Mouse (Mus musculus) midbrain, embryonic 14.5 days (tissue): ENCODE data around the gene Abhd2. TPM values are rescaled to one million over a fixed set of nuclear protein-coding genes. Genes with fewer than 3 reads are reported as not detected.
A peak's percentile ranks its signal among the peaks of the same experiment; 100 is the strongest.

ENCODE experiments used
- ATAC-seq: fragments of 200-750 bp; cut with Nextera tagmentation; 2 replicates; pipeline ENCODE4 v1.8.0; 2017; ENCODE audit warnings: moderate number of reproducible peaks, moderate library complexity; ENCODE audit not compliant: low FRiP score, low TSS enrichment
- DNase-seq: peaks from one replicate; pipeline ENCODE4 v3.0.0-alpha.2; 2015
- H3K27ac ChIP-seq: fragments of 300-500 bp; sonication (generic); replicated peaks from 2 replicates; pipeline ENCODE4 v1.5.1; 2014; ENCODE audit warnings: mild to moderate bottlenecking, low read depth, low read length, moderate library complexity
- H3K27me3 ChIP-seq: fragments of 300-500 bp; sonication (generic); 2 replicates; pipeline ENCODE4 v1.6.1; 2014; ENCODE audit warnings: low read length, control low read depth, mixed read lengths; ENCODE audit not compliant: control insufficient read depth, insufficient read depth
- H3K36me3 ChIP-seq: fragments of 300-500 bp; sonication (generic); 2 replicates; pipeline ENCODE4 v1.6.1; 2014; ENCODE audit warnings: low read length, control low read depth; ENCODE audit not compliant: control insufficient read depth, insufficient read depth
- H3K4me1 ChIP-seq: fragments of 300-500 bp; sonication (generic); 2 replicates; pipeline ENCODE4 v1.6.1; 2014; ENCODE audit warnings: mild to moderate bottlenecking, antibody characterized with exemption, low read length, control low read depth; ENCODE audit not compliant: control insufficient read depth, insufficient read depth
- H3K4me2 ChIP-seq: fragments of 300-500 bp; sonication (generic); 2 replicates; pipeline ENCODE4 v1.6.1; 2014; ENCODE audit warnings: mild to moderate bottlenecking, low read length, moderate library complexity
- H3K4me3 ChIP-seq: fragments of 300-500 bp; sonication (generic); replicated peaks from 2 replicates; pipeline ENCODE4 v1.5.1; 2014; ENCODE audit warnings: low read depth, low read length
- H3K9ac ChIP-seq: fragments of 300-500 bp; sonication (generic); replicated peaks from 2 replicates; pipeline ENCODE4 v1.6.1; 2014; ENCODE audit warnings: mild to moderate bottlenecking, low read length, moderate library complexity
- H3K9me3 ChIP-seq: fragments of 300-500 bp; sonication (generic); 2 replicates; pipeline ENCODE4 v1.6.1; 2016; ENCODE audit warnings: low read length, control low read depth, mixed read lengths; ENCODE audit not compliant: control insufficient read depth
- WGBS: fragments of 180-500 bp; shearing (Covaris S2); extraction: QIAGEN DNeasy Blood & Tissue Kit; methylation state at CpG from one replicate; pipeline ENCODE4 v1.1.7; 2014; 5-methylcytosine and 5-hydroxymethylcytosine counted together
- polyA plus RNA-seq: library from polyadenylated mRNA; unstranded; fragments of >200 nt; fragmentation: Nextera tagmentation; extraction: Ambion mirVana; gene quantifications from 2 replicates; pipeline ENCODE4 v1.2.1, GENCODE M21; 2014

Gene Abhd2
- polyA plus RNA-seq, result 17.8 and 21.5 TPM in 2 replicates

DNA sequence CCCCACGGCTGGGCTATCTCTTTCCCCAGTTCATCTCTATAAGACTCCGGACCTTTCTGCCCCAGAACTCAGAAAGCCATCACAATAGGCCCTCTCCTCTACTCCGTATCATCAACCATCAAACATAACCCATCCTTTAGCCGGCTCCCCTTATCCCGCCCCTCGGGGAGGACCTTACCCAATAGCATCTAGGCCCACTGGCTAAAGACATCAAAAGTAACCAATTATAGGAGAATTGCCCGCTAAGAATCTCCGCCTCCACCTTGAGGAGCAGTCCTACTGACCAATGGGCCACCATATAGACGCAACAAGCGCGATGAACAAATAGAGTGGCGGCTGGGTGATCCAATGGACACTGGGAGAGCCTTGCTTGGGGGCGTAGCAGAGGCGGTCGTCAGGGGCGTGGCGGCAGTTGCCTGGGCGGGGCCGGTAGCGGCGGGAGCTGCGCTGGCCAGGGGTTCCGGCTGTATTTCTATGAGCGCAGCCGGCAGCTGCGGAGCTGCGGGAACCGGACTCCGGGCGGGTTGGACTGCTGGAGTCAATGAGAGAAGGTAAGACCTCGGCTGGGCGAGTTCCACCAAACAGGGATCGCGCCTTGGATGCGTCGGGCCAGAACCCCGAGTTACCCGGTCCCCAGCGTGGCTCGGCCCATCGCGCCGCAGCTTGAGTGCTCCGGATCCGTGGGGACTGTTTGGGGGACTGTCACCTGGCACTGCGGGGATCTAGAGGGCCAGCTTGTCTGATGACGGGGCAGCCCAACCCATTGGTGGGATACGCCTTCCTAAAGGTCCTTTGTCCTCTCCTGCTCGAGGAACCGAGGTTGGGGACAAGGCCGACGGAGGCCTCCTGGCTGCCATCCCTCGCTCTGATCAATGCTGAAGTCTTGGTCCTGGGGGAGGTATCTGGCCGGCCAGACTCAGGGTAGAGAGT, at the start of gene Abhd2:
Abhd2 (plus strand) TSS at position 411 of the 930 bp plus-strand sequence.
- Histone ChIP-seq H3K27ac (peak within 1 kb of the TSS; percentile 84), H3K4me1 (peaks cover 35% of the 10 kb centered on the region), H3K4me2 (peak within 1 kb of the TSS; percentile 87), H3K9me3 (no peaks in the 10 kb centered on the region), H3K36me3 (no peaks in the 10 kb centered on the region), H3K27me3 (no peaks in the 10 kb centered on the region), H3K9ac (peak within 1 kb of the TSS; percentile 85), H3K4me3 (peak within 1 kb of the TSS; percentile 86)
- under 1% methylated on average over 54 of the region's 54 CpGs for WGBS
- DNase-seq, result peak; percentile 99
- peak; percentile 100 for ATAC-seq

GRCm38 (mm10) chr7:79225477-79225876, 47.5 kb upstream of the Abhd2 start:
- H3K9ac ChIP-seq, result no peak overlapping the region
- H3K4me1 ChIP-seq, result no peaks in the 10 kb centered on the region
- H3K27ac ChIP-seq, result no peak overlapping the region
- no peak for DNase-seq
- no peak for ATAC-seq
- no peak overlapping the region for H3K4me2 ChIP-seq
- H3K36me3 ChIP-seq, result no peaks in the 10 kb centered on the region
- no peaks in the 10 kb centered on the region for H3K9me3 ChIP-seq
- H3K4me3 ChIP-seq, result no peak overlapping the region
- WGBS, result 89% methylated on average over 8 of the region's 8 CpGs
- no peaks in the 10 kb centered on the region for H3K27me3 ChIP-seq

- 78% methylated on average over 5 of the region's 5 CpGs for WGBS
- Histone ChIP-seq H3K9ac (no peak overlapping the region), H3K4me2 (no peak overlapping the region), H3K36me3 (no peaks in the 10 kb centered on the region), H3K4me3 (no peak overlapping the region), H3K27ac (no peak overlapping the region), H3K4me1 (no peaks in the 10 kb centered on the region), H3K27me3 (no peaks in the 10 kb centered on the region), H3K9me3 (no peaks in the 10 kb centered on the region)
- no peak for DNase-seq
- no peak for ATAC-seq
Observed at GRCm38 (mm10) chr7:79226172-79226571, 46.8 kb upstream of the Abhd2 start.

GRCm38 (mm10) chr7:79226834-79227486, 46.0 kb upstream of the Abhd2 start:
- WGBS, result 89% methylated on average over 9 of the region's 10 CpGs
- H3K4me1 ChIP-seq, result no peaks in the 10 kb centered on the region

DNA sequence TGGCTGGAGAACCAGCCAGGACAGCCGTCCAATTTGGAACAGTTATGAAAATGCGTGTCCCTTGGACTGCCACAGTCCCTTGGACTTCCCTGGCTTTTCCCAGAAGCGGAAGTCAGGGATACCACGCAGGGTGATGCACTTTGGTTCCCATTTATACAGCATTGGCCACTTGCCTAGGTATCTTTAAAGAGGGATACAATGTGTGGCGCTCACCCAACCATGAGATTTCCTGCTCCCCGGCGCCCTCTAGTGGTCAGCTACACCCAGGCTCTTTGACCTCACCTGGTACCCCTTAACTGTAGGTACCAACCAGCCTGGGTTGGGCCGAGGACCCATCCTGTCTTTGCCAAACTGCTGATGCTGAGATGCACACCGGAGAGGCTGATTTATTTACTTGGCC, 44.5 kb upstream of the Abhd2 start:
- peak; percentile 82 for DNase-seq
- H3K4me1 ChIP-seq, result no peaks in the 10 kb centered on the region
- H3K4me2 ChIP-seq, result no peak overlapping the region
- H3K4me3 ChIP-seq, result no peak overlapping the region
- H3K27ac ChIP-seq, result no peak overlapping the region
- H3K9ac ChIP-seq, result no peak overlapping the region
- no peaks in the 10 kb centered on the region for H3K36me3 ChIP-seq
- no peaks in the 10 kb centered on the region for H3K27me3 ChIP-seq
- ATAC-seq, result 0 out of 2 replicates have a peak, but pooled peaks have one; percentile 27
- 30% methylated on average over 9 of the region's 9 CpGs for WGBS
- no peaks in the 10 kb centered on the region for H3K9me3 ChIP-seq

More at GRCm38 (mm10) chr7:79226834-79227486, 46.0 kb upstream of the Abhd2 start:
- Histone ChIP-seq H3K27me3 (no peaks in the 10 kb centered on the region), H3K36me3 (no peaks in the 10 kb centered on the region), H3K4me3 (no peak overlapping the region), H3K4me2 (no peak overlapping the region), H3K9me3 (no peaks in the 10 kb centered on the region), H3K27ac (no peak overlapping the region), H3K9ac (no peak overlapping the region)
- DNase-seq, result no peak
- no peak for ATAC-seq

DNA sequence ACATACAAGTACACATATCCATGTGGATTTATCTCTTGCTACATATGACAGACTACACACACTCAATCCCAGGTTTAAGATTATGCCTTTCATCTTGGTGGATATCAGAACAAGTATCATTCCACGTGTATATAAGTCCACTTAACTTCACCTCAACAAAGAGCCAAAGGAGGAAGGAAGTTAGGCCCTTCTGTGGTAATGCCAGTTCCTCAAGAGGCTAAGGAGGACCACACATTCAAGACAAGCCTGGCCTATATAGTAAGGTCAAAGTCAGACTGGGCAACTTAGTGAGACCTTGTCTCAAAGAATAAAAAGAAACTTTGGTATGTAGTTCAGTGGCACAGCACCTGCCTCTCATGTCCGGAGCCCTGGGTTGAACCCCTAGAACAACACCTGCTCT, 41.4 kb upstream of the Abhd2 start:
- no peak overlapping the region for H3K4me2 ChIP-seq
- DNase-seq (no peak), ATAC-seq (no peak)
- no peak overlapping the region for H3K27ac ChIP-seq
- no peaks in the 10 kb centered on the region for H3K4me1 ChIP-seq
- WGBS, result 83% methylated on average over 2 of the region's 2 CpGs
- no peaks in the 10 kb centered on the region for H3K27me3 ChIP-seq
- H3K9me3 ChIP-seq, result no peaks in the 10 kb centered on the region
- no peak overlapping the region for H3K9ac ChIP-seq
- no peak overlapping the region for H3K4me3 ChIP-seq
- no peaks in the 10 kb centered on the region for H3K36me3 ChIP-seq

- H3K4me1 ChIP-seq, result no peaks in the 10 kb centered on the region
- no peak for ATAC-seq
- WGBS, result 91% methylated on average over 10 of the region's 10 CpGs
- no peaks in the 10 kb centered on the region for H3K9me3 ChIP-seq
- no peaks in the 10 kb centered on the region for H3K36me3 ChIP-seq
- H3K4me2 ChIP-seq, result no peak overlapping the region
- H3K4me3 ChIP-seq, result no peak overlapping the region
- DNase-seq, result no peak
- H3K9ac ChIP-seq, result no peak overlapping the region
- H3K27ac ChIP-seq, result no peak overlapping the region
- H3K27me3 ChIP-seq, result no peaks in the 10 kb centered on the region
Observed at GRCm38 (mm10) chr7:79232048-79232447, 41.0 kb upstream of the Abhd2 start.

DNA sequence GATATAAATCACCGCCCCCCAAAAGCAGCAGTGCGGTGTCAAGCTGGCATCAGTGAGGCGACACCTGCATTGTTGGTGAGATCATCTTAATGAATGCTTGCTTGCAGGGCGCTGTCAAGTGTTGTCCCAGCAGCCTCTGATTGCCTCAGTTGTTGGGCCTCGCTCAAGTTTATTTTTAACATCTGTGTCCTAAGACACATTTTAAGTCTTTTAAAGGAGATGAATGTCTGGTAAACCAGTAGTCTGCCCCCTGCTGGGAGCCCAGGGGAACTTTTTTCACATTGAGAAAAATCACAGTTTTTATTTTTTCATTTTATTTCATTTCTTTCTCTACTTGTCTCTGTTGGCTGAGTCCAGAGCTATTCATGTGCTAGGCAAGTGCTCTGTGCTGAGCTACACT, 34.3 kb upstream of the Abhd2 start:
- Histone ChIP-seq H3K4me2 (no peak overlapping the region), H3K4me3 (no peak overlapping the region), H3K36me3 (no peaks in the 10 kb centered on the region), H3K27me3 (no peaks in the 10 kb centered on the region), H3K27ac (no peak overlapping the region), H3K9ac (no peak overlapping the region), H3K9me3 (no peaks in the 10 kb centered on the region), H3K4me1 (peaks cover 2% of the 10 kb centered on the region; the same call in 1 of the 2 replicates)
- WGBS, result 81% methylated on average over 5 of the region's 5 CpGs
- DNase-seq (peak; percentile 53), ATAC-seq (no peak)
